Mouse (Mus musculus): ENCODE data around the gene Recql5.

DNA sequence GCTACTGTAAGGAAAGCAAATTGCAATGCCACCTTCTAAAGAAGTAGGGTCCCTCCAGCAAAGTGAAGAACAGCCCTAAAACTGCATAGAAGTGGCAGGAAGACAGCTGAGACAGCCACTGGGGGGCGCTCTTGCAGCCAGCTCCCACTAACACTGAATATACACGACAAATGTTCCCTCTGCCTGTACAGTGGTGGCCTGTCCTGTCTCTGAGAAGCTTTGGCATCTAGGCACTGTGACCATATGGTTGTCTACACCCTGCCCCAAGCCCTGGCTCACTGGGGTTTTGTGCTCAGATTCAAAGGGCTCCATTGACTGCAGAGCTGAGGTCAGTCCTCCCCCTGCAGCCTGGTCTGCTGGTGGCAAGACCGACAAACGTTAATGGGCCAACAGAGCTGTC lies 34.4 kb downstream of the Recql5 start:
- TF ChIP-seq POLR2A (IDR thresholded peaks at IDR 0.05; ENCODE audit: low read depth, low read length) (no peak), CTCF (IDR thresholded peaks at IDR 0.05; ENCODE audit: extremely low read depth, insufficient read depth, insufficient read length, insufficient replicate concordance) (peak; percentile 57; the same call in 1 of the 2 replicates)
